Mouse (Mus musculus) testis, postnatal 14 days (tissue): ENCODE results near the gene Cep57l1.

Experiments
- DNase-seq: peaks from one replicate; pipeline ENCODE4 v3.0.0; 2021; ENCODE audit warnings: low spot score

Gene Cep57l1

GRCm38 (mm10) chr10:41816516-41816915 is 6.8 kb upstream of the Cep57l1 start:
- no peak for DNase-seq

DNA sequence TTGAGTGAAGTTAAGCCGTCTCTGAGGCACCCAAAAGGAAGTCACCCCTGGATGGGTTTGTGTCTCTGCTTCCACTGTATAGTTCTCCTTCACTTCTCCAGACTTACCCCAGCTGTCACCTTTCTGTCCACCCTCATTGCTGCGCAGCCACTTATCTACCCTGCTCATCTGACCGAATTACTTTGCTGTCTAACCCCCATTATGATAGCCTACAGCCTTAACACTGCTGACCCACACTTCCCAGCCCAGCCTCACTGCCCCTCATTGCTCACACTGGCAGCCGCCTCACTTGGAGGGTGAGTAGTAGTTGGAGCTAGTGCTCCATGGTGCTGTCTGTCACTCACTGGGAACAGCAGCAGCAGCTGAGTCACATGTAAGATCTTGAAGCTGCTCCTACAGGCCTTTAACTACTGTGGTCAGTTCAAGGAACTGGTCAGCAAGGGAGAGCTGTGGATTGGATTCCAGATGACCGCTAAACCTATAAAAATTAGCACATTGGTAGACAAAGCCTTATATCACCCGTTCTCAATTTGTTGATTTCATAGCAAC is 4.7 kb upstream of the Cep57l1 start:
- no peak for DNase-seq

DNA sequence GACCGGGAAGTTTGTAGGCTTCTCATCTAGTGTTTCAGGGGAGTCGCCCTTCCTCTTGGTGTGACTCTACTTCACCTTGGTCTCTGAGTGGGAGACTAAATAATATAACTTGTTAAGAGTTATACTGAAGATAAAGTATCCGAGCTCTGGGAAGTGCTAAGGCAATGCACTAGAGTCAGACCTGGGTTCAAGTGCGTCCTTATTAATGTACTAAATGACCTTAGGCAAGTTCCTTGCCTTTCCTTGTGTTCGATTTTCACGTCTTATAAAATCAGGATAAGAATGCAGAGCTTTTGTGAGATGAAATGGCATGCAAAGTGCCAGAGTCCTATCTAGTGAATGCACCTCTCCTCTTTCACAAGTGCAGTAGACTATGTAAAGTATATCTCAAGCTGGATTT is 2.9 kb upstream of the Cep57l1 start:
- no peak for DNase-seq

GRCm38 (mm10) chr10:41810564-41811455 is 1.1 kb upstream of the Cep57l1 start:
- no peak for DNase-seq

- DNase-seq = peak; percentile 89
These were observed 446 bp downstream of the Cep57l1 start for GRCm38 (mm10) chr10:41809080-41809770.

GRCm38 (mm10) chr10:41805729-41806355 is 3.8 kb downstream of the Cep57l1 start:
- DNase-seq = no peak

DNA sequence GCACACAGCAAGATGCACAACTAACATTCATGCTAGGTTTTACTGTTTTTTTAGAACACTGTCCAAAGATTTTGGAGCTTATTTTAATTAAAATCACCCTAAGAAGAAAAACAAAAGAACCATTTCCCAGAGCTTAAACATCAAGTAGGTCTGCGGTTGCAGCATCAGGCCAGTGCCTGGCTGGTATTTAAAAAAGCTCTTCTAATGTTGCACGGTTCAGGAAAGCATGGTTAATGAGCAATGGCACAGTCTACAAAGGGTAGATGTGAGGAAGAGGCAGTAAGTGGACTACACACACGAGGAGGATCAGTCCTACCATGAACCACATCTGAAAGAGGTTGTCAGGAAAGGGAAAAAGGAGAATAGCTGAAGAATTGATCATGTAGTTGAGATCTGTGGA is 5.0 kb downstream of the Cep57l1 start:
- no peak for DNase-seq

DNA sequence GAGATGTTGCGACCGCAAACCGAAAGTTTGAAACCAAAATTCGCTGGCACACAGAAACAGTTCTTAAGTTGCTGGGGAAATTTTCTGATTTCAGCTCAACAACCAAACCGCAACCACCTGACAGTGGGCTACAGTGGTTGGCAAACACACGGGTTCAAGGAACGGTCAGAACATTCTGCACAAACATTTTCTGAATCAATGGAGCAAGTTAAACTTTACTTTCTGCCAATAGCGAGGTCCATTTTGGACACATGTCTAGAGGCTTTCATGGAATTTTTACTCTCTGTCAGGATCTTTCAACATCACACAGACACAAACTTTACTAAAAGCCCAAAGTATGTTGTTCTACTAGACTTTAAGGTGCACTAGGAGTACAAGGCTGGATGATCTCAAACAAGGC is 6.2 kb downstream of the Cep57l1 start:
- no peak for DNase-seq

DNA sequence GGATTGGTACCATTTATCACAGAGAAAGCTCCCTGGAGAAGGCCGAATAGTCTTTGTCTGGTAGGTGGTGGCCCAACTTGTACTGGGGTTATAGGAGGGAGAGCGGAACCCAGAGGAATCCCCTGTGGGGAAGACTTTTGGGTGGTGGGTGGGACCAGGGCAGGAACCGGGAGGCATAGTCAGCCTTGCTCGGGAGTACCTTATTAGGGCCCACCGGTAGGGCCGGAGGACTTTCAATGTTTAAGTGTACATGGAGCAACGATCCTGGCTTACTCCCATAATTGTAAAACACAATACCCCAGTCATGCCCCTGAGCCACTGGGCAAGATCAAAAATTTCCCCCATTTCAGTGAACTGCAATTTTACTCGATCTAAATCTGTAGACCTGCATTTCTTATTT is 12.4 kb downstream of the Cep57l1 start:
- DNase-seq = no peak

- DNase-seq = no peak
These were observed 17.3 kb downstream of the Cep57l1 start for GRCm38 (mm10) chr10:41792375-41792774.

- DNase-seq = no peak
These were observed 42.4 kb downstream of the Cep57l1 start for GRCm38 (mm10) chr10:41767254-41767653.

DNA sequence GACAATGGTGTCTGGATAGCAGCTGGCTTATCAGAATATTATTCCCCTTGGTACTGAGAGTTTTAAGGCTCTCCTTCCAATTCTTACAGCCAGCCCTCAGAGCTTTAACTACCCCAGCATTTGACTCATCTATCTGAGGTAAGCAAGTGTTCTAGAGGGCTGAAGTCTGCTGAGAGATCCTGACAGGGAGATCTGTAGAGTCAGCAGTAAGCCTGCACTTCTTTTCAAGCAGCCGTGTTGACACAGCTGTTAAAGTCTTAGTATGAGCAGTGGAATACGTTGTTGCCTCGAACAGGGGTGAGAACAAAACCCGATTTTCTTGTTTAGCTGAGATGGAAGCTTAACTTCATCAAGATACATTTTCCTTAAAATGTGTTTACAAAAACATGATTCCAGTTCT is 43.4 kb downstream of the Cep57l1 start:
- no peak for DNase-seq

DNA sequence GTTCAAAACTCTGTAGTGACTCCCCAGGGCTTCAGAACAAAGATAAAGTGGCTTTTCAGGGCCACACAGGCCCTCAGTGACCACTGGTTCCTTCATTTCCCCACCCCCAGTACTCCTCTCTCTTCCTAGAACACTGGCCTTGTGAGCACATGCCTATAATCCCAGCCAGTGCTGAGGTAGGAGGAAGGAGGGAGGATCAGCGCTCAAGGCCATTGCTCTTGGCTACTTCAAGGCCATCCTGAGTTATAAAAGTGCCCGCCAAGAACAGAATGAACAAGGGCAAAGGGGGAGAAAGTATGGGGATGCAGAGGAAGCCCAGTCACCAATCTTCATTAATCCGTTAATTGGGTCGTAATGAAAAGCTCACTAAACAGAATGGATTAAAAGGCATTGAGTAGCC is 44.1 kb downstream of the Cep57l1 start:
- peak; percentile 81 for DNase-seq

- DNase-seq = no peak
These were observed 45.8 kb downstream of the Cep57l1 start for GRCm38 (mm10) chr10:41763741-41764385.

DNA sequence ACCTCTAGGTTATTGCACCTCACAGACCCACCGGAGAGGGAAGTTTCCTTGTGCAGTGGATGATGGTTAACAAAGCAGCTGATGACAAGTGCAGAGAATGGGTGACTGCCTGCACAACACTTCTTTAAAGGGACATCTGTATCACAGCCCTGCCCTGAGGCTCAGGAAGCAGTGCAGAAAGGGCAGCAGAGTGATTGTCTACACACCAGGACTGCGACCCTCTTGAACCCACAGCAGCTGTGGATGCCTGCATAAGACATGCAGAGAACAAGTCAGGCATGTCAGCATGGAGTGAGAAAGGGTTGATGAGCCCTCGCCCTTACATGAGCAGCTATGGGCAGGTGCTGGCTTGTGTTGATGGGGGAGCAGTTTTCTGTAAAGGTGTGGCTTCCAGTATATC is 48.8 kb downstream of the Cep57l1 start:
- no peak for DNase-seq

- DNase-seq = no peak
These were observed 51.6 kb downstream of the Cep57l1 start for GRCm38 (mm10) chr10:41758041-41758440.

GRCm38 (mm10) chr10:41757226-41757625 is 52.4 kb downstream of the Cep57l1 start:
- DNase-seq = no peak

- DNase-seq = no peak
These were observed 57.7 kb downstream of the Cep57l1 start for GRCm38 (mm10) chr10:41751867-41752480.

DNA sequence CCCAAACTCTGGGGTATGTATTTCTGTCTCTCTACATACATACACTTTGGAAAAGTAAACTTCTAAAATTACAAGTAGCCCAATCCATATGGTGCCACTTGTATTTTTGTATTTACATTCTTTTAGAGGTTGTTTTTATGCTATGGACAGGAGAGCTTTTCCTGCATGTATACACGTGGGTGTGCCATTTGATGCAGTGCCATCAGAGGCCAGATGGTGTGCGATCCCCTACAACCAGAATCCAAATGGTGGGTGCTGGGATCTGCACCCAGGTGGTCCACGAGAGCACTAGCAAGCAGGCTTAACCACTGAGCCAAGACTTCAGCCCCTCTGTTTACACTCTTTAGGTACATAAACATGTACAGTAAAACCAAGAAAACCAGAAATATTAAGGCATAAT is 60.4 kb downstream of the Cep57l1 start:
- DNase-seq = no peak

DNA sequence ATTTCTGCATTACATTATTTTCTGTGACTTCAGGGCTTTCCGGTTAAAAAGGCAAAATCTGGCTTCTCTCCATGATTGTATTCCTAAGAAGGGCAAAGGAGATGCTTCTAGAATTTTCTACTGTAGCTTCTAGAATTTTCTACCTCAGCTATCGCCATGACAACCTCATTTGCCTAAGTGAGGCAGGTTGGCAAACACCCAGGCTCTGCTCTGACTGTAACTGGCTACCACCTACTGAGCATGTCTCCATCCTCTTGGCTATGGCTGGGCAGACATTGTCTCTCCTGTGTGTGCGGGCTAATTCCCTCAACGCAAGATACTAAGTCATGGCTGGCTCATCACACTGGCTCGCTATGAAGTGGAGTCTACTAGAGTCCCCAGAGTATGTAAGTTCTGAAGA is 63.1 kb downstream of the Cep57l1 start:
- DNase-seq = no peak

- no peak for DNase-seq
These were observed 65.7 kb downstream of the Cep57l1 start for GRCm38 (mm10) chr10:41744006-41744405.

DNA sequence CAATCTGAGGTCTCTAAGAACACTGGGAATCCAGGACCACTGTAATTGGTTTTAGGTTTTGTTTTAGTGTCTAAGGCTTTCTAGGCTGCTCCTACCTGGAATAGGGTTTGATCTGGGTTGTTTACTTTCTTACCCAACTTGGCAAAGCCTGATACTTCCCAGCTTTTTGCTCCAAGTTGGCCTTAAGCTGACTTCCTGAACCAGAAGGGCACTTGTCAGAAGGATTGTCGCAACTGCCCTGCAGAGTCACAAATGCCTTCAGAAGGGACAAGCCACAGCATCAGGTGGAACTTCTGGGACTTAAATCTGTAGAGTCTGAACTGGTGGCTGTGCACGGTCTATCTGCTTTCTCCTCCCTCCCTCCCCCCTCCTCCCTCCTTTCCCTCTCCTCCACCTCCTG is 69.5 kb downstream of the Cep57l1 start:
- DNase-seq = no peak
